Mouse (Mus musculus) kidney, adult 2 months (tissue): Measurements from ENCODE around the gene Gpr135.
"Not testable (repeated sequence)": the region's sequence is repeated elsewhere in the genome, so short reads cannot be mapped to it uniquely, and the experiment has no call there.

Source experiments
- CTCF ChIP-seq: fragments of 200-500 bp; conservative IDR thresholded peaks from 2 replicates; pipeline ENCODE4 v1.5.1; 2011; ENCODE audit warnings: low read depth, mild to moderate bottlenecking, control low read depth, low read length, moderate library complexity, mixed read lengths; ENCODE audit not compliant: insufficient read depth, insufficient read length
- POLR2A ChIP-seq: fragments of 200-500 bp; IDR thresholded peaks from one replicate; pipeline ENCODE4 v1.6.1; 2011; ENCODE audit warnings: low read depth, low read length, control low read depth

DNA sequence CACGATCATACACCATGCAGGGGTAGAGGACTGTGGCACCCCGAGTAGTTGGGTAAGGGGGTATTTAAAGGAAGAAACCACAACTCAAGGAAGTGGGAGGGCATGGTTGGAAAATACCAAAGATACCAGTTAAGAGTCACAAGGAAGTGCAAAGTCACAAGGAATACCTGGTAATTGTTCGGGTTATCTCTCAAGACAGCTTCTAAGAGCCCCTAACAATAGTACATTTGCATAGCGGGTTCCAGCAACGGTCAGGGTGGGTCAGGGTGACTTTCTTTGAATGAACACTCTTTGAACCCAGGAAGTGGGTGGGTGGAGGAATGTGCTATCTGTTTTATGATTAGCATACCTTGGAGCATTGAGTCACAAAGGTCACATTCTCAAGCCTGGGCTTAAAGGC is 20.8 kb downstream of the Gpr135 start:
- TF ChIP-seq CTCF, POLR2A: not testable (repeated sequence)
